Mouse (Mus musculus) adrenal gland, postnatal 14 days (tissue): Measurements from ENCODE around the gene Ints11. TPM values are rescaled to one million over a fixed set of nuclear protein-coding genes. Genes with fewer than 3 reads are reported as not detected.

Experiments used
- DNase-seq: peaks from one replicate; pipeline ENCODE4 v3.0.0; 2021; ENCODE audit warnings: mixed read lengths
- microRNA-seq, 2 experiments: library from miRNA; unstranded; fragments of <30 nt; microRNA quantifications; one replicate each; pipeline ENCODE4 v1.2.0; 2021
- total RNA-seq: library from RNA; stranded (reverse); gene quantifications from 2 replicates; pipeline ENCODE4 v1.2.3, GENCODE M21; 2021

The Ints11 gene
- total RNA-seq, 1 experiment from 2014 or later: 26.4 TPM

GRCm38 (mm10) chr4:155892017-155892416 is 22.7 kb downstream of the Ints11 start:
- DNase-seq: peak; percentile 93

DNA sequence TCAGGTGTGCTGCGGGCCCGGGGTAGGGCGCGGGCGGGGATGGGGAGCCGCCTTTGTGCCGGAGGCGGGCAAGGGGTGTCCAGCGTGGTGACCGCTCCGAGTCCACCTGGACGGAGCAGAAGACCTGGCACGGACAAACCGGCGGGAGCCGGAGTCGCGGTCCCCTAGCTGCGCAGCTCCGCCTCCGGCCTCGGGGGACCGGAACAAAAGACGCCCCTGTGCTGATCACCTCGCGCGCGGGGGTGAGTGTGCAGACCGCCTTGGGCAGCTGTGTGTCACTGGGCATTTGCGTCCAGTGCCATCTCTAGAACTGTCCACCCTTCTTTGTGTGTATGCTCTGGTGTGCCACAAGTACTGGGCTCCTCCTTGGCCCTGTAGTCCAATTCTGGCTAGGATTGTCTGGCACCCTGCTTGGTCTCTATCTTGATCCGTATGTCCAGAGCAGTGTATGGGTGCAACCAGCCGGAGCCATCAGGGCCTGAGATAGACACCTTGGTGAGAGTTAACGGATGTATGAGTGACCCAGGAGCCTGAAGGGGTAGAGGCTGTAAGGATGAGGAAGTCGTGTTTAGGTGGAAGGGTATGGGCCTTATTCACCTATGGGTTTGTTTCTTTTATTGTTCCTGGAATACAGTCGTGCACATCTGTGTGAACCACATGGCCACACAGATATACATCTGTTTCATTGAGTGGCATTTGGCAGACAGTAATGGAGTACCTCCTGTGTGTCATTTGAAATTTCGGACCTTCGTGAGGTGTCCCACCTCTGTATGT is 23.3 kb downstream of the Ints11 start:
- peak; percentile 79 for DNase-seq

GRCm38 (mm10) chr4:155893212-155893690 is 23.9 kb downstream of the Ints11 start:
- DNase-seq: no peak

GRCm38 (mm10) chr4:155894311-155894881 is 25.1 kb downstream of the Ints11 start:
- DNase-seq: peak; percentile 82

DNA sequence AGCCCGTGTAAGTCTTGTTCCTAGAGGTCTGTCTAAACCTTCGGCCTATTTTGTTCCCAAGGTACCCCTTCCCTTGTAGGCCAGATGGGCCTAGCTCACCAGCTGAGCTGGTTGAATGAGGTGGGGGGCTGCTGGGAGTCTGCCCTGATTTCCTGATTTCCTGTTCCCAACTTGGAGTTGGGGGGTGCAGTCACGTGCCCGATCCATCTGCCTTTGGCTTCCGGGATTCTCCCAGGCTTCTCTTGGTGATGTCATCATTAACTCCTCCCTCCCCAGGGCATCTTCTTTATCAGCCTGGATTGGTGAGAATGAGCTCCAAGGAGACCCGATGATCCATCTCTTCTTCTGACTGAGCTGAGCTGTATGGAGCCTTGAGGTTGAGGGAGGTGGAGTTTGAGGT is 25.9 kb downstream of the Ints11 start:
- DNase-seq: peak; percentile 77

- DNase-seq: no peak
Observed at GRCm38 (mm10) chr4:155895826-155896225, 26.5 kb downstream of the Ints11 start.

DNA sequence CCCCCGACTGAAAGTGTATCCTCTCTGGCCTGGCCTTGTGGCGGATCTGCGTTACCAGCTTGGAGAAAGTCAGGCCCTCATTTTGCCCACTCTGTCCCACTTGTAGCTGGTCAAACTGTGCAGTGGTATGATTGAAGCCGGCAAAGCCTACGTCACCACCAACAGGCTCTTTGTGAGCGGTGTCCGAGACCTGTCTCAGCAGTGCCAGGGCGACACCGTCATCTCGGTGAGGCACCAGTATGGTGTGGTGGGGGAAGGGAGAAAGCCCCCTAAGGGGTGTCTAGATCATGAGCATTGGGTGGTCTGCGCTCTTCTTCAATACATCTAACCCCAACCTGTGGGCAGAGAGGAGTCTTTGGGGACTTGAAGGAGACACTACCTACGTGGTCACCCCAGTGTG is 27.1 kb downstream of the Ints11 start:
- no peak for DNase-seq

DNA sequence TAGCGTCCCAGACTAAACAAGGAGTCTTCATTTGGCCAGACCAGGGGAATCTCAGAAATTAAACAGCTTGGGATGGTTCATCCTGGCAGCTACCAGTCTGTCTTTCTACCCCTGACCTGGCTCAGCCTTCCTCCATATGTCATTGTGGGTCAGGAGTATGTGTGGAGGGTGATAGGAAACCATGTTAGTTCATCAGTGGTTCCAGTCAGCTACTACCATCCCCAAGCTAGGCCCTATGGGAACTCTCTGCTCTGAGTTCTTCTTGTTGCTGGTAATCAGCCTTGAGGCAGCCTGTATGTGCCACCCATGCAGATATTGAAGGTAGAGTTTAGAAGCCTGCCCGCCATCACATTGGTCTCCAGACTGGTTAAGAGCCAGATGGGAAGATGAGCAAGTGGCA is 29.0 kb downstream of the Ints11 start:
- DNase-seq: no peak

- no peak for DNase-seq
Observed at GRCm38 (mm10) chr4:155899355-155899754, 30.0 kb downstream of the Ints11 start.

DNA sequence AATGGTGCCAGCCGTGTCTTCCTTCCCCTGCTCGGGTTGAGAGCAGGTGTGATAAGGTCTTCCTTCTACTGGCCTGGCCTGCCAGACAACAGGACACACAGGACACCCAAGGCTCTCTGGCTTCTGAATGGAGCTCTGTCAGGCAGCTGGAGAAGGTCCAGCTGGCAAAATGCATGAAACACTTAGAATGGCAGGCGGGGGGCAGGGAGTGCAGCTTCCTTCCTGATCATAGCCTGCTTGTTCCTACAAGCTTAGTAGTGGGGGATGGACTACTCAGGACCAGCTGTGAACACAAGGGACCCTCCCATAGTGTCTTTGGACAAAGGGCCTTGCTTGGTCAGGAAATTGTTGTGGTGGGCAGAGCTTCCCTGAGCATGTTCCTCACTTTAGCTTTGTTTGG is 31.9 kb downstream of the Ints11 start:
- DNase-seq: peak; percentile 54

DNA sequence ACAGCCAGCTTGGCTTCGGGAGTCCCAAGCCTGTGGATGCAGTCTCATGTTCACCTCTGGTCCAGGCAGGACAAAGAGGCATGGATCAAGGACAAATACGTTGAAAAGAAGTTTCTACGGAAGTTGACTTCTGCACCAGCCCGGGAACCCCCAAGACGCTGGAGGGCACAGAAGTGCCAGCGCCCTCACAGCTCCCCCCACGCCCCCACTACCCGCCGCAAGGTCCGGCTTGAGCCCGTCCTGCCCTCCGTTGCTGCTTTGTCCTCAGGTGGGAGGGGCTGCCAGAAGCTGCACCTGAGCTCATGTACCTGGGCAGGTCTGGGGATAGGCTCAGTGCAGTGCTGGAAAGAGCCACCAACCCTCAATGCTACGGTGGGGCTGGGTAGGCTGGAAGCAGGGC is 33.9 kb downstream of the Ints11 start:
- DNase-seq: peak; percentile 1

DNA sequence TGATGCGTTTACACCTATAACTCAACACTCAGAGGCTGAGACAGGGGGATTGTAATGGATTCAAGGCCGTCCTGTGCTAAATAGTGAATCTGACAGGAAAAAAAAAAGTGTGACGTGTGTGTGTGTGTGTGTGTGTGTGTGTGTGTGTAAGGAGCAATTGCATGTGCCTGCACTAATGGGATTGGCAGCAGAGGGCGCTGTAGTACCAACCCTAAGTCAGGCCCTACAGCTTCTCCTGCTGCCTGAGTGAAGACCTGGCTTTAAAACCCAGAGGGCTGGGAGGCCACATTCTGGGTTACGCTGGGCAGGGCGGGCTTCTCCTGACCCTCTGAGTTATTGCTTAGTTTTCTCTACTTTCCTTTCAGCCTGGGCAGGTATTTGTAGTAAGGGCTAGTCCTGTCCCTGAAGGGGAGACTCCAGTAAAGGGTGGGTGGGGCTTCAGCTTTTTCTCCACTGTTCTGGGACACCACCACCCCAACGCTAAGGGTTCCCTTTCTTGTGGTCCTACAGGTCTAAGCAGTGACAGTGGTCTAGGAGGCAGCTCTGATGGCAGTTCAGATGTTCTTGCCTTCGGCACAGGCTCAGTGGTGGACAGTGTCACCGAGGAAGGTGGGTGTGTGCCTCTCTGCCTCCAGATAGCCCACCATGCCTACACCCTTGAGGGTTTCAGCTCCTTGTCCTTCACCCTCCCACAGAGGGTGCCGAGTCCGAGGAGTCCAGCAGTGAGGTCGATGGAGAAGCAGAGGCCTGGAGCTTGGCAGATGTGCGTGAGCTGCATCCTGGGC is 35.2 kb downstream of the Ints11 start:
- peak; percentile 58 for DNase-seq

GRCm38 (mm10) chr4:155905634-155906033 is 36.3 kb downstream of the Ints11 start:
- DNase-seq: no peak

GRCm38 (mm10) chr4:155906125-155906524 is 36.8 kb downstream of the Ints11 start:
- no peak for DNase-seq

DNA sequence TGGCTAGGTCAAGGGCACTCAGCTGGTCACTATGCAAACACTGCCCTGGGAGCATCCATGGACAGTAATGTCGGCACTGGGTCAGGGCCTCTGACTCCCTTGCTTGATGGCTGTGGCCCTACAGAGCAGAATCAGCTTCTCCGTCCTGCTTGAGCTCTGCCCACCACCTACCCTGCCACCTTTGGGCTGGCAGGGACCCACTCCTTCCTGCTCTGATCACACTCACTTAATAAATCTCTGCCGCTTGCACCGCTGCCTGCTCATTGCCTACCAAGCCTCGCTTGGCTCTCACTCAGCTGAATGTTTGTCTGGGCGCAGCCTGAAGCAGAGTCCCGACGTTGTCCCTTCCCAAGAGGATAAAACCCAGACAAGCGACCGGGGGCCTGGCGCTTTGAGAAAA is 37.7 kb downstream of the Ints11 start:
- peak; percentile 18 for DNase-seq

- DNase-seq: no peak
Observed at GRCm38 (mm10) chr4:155908281-155908680, 38.9 kb downstream of the Ints11 start.

DNA sequence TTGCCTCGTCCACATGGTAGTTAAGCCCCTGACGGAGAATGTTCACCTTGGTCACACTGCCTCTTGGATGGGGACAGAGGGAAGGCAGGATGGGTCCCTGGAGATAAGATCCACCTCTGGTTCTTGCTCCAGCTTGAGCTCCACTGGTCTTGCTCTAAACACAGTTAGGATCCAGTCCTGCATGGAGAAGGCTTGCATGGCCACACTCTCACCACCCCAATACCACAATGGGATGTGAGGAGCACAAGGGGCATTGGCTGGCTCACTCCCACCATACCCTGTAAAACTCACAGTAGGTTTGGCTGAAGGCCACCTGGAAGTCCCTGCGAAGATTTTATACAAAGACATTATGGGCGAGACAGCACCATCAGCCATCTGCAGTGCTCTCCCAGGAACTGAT is 39.4 kb downstream of the Ints11 start:
- no peak for DNase-seq

- no peak for DNase-seq
Observed at GRCm38 (mm10) chr4:155932031-155932430, 62.7 kb downstream of the Ints11 start.

Small RNA genes lying within 50 kb of the gene (microRNA-seq; reads per million reads assigned to microRNA genes)
- gene Gm22991: 0 reads per million in 2 experiments

Other genes with a start within 250 kb of the Ints11 start
- 56.4 and 59.3 TPM in 2 replicates for gene Cdk11b, start 244.7 kb upstream of the Ints11 start, total RNA-seq
- gene Gm10563, start 224.1 kb upstream of the Ints11 start, total RNA-seq: not detected in 2 replicates
- gene Mmp23, start 216.2 kb upstream of the Ints11 start, total RNA-seq: 10.0 and 11.5 TPM in 2 replicates
- gene Mib2, start 200.3 kb upstream of the Ints11 start, total RNA-seq: 38.5 and 41.6 TPM in 2 replicates
- 34.8 and 45.9 TPM in 2 replicates for gene Fndc10, start 175.2 kb upstream of the Ints11 start, total RNA-seq
- gene Ssu72, start 164.7 kb upstream of the Ints11 start, total RNA-seq: 94.3 and 97.0 TPM in 2 replicates
- gene Tmem240, start 134.7 kb upstream of the Ints11 start, total RNA-seq: 0.79 and 1.2 TPM in 2 replicates
- gene Atad3a, start 108.5 kb upstream of the Ints11 start, total RNA-seq: 117 and 127 TPM in 2 replicates
- gene Vwa1, start 94.8 kb upstream of the Ints11 start, total RNA-seq: 5.2 and 5.5 TPM in 2 replicates
- 0.79 and 0.82 TPM in 2 replicates for gene Tmem88b, start 83.7 kb upstream of the Ints11 start, total RNA-seq
- gene Ankrd65, start 79.1 kb upstream of the Ints11 start, total RNA-seq: not detected in 2 replicates
- gene Mrpl20, start 66.7 kb upstream of the Ints11 start, total RNA-seq: 194 and 200 TPM in 2 replicates
- 106 and 112 TPM in 2 replicates for gene Ccnl2, start 57.1 kb upstream of the Ints11 start, total RNA-seq
- 136 and 148 TPM in 2 replicates for gene Aurkaip1, start 38.3 kb upstream of the Ints11 start, total RNA-seq
- 40.6 and 44.3 TPM in 2 replicates for gene Mxra8, start 29.9 kb upstream of the Ints11 start, total RNA-seq
- 54.8 and 66.4 TPM in 2 replicates for gene Dvl1, start 22.1 kb upstream of the Ints11 start, total RNA-seq
- gene Tas1r3, start 6.2 kb upstream of the Ints11 start, total RNA-seq: 0.19 and 0.56 TPM in 2 replicates
- gene Cptp, start 106 bp upstream of the Ints11 start, total RNA-seq: 18.4 and 21.6 TPM in 2 replicates
- 30.8 and 33.9 TPM in 2 replicates for gene Pusl1, start 22.2 kb downstream of the Ints11 start, total RNA-seq
- 20.3 and 25.6 TPM in 2 replicates for gene Acap3, start 22.3 kb downstream of the Ints11 start, total RNA-seq
- 76.3 and 78.4 TPM in 2 replicates for gene Ube2j2, start 74.3 kb downstream of the Ints11 start, total RNA-seq
- 94.0 and 105 TPM in 2 replicates for gene C1qtnf12, start 92.8 kb downstream of the Ints11 start, total RNA-seq
- gene B3galt6, start 123.1 kb downstream of the Ints11 start, total RNA-seq: 5.8 and 6.5 TPM in 2 replicates
- 209 and 225 TPM in 2 replicates for gene Sdf4, start 123.3 kb downstream of the Ints11 start, total RNA-seq
- 0.56 and 3.4 TPM in 2 replicates for gene Tnfrsf4, start 144.3 kb downstream of the Ints11 start, total RNA-seq
- 2.4 TPM in 1 of 2 replicates, not detected in the other for gene Tnfrsf18, start 156.6 kb downstream of the Ints11 start, total RNA-seq
- 0.70 TPM in 1 of 2 replicates, not detected in the other for gene Ttll10, start 189.9 kb downstream of the Ints11 start, total RNA-seq
- gene 9430015G10Rik, start 240.4 kb downstream of the Ints11 start, total RNA-seq: 10.4 and 12.7 TPM in 2 replicates